In the genomic region with DNA sequence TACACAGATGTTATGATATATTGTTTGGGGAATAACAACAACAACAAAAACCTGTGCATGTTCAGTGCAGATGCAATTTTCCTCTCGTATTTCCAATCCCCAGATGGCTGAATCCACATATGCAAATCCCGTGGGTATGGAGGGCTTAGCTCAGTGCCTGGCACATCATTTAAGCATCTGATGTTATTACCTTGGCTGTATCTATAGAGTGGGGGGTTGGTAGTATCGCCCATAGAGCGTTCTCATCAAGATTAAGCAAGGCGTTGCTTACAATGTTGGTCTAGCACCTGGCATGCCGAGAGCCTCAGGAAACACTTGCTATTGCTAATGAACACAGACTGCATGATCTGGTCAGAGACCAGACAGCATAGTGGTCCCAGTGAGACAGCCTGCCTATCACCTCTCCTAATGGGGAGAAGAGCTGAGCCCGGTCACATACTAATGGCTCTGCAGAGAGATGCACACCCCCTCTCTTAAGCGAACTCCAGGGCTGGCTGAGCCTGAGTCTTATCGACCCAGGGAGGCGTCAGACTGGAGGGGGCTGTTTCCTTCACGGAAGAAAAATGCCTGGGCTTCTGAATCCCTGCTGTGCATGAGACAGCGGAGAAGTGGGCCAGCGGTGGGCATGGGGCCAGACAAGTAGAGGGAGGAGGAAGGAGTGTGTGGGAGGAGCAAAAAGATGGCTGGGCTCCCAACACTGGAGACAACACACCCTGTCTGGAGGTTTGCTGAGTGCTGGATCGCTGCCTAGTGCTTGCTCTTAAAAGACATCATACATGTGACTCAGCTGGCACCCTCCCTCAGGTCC, we compare ENCODE assay signal across 8 mouse cellular contexts.
DNase-seq lines count a peak whose midpoint lies in the region; ATAC-seq and TF ChIP-seq lines count a peak whose summit lies in the region.

No protein-coding gene starts in this region.

- H3K4me3 ChIP-seq in hindbrain, postnatal 0 days (ENCODE audit: low read length): 0 out of 2 replicates have a peak overlapping the region, but pooled peaks have one; percentile 1

- 26% methylated on average over 14 of the region's 14 CpGs for WGBS in hindbrain, postnatal 0 days

- no peaks in the 10 kb centered on the region for H3K36me3 ChIP-seq in hindbrain, postnatal 0 days (ENCODE audit: insufficient read depth, low read length)

- no peak for TF ChIP-seq CTCF in hindbrain, postnatal 0 days (IDR thresholded peaks at IDR 0.05; ENCODE audit: low read depth)

- no peaks in the 10 kb centered on the region for H3K9me3 ChIP-seq in hindbrain, postnatal 0 days (ENCODE audit: low read length)

- H3K9ac ChIP-seq in hindbrain, postnatal 0 days (replicated peaks; ENCODE audit: low read length): no peak overlapping the region

- peaks cover 11% of the 10 kb centered on the region; the same call in 1 of the 2 replicates for H3K4me1 ChIP-seq in hindbrain, postnatal 0 days (ENCODE audit: insufficient read depth, low read length)

- H3K27ac ChIP-seq in hindbrain, postnatal 0 days: peak overlapping the region; percentile 3; the same call in 1 of the 2 replicates

- DNase-seq in MN1 (ENCODE audit: low spot score): peak; percentile 84
- DNase-seq in cerebellum, adult 18-20 months: peak; percentile 28 to 38
- DNase-seq in gastrocnemius, postnatal 10 days: peak; percentile 87
- DNase-seq in hindbrain, postnatal 0 days (ENCODE audit: low spot score): peak; percentile 89
- DNase-seq in layer of hippocampus, postnatal 25 days (ENCODE audit: extremely low spot score in 1 of 2, low spot score in 1 of 2): peak; percentile 63 to 76
- DNase-seq in lung, postnatal 10 days: peak; percentile 91
- DNase-seq in right cerebral cortex, postnatal 14 days: peak; percentile 95
- DNase-seq in embryo, embryonic 9.5 days (ENCODE audit: extremely low spot score): no peak

- ATAC-seq in hindbrain, postnatal 0 days: peak; percentile 87

- peak overlapping the region; percentile 43 for H3K4me2 ChIP-seq in hindbrain, postnatal 0 days (ENCODE audit: low read depth, low read length)

- H3K27me3 ChIP-seq in hindbrain, postnatal 0 days (ENCODE audit: insufficient read depth, low read length): no peaks in the 10 kb centered on the region
